Mouse (Mus musculus) kidney, embryonic 15.5 days (tissue): ENCODE measurements around the gene Gm8127. TPM values are rescaled to one million over a fixed set of nuclear protein-coding genes. Genes with fewer than 3 reads are reported as not detected.
"Not testable (repeated sequence)": the region's sequence is repeated elsewhere in the genome, so short reads cannot be mapped to it uniquely, and the experiment has no call there.

Experiments used
- ATAC-seq: fragments of 200-750 bp; cut with Nextera tagmentation; replicated peaks from 2 replicates; pipeline ENCODE4 v1.8.0; 2017; ENCODE audit warnings: moderate TSS enrichment; ENCODE audit not compliant: low FRiP score
- H3K27ac ChIP-seq: fragments of 300-500 bp; sonication (generic); 2 replicates; pipeline ENCODE4 v1.5.1; 2015; ENCODE audit warnings: mild to moderate bottlenecking, inconsistent platforms
- H3K27me3 ChIP-seq: fragments of 300-500 bp; sonication (generic); 2 replicates; pipeline ENCODE4 v1.6.1; 2015; ENCODE audit warnings: inconsistent platforms
- H3K36me3 ChIP-seq: fragments of 300-500 bp; sonication (generic); 2 replicates; pipeline ENCODE4 v1.6.1; 2015; ENCODE audit warnings: inconsistent platforms
- H3K4me1 ChIP-seq: fragments of 300-500 bp; sonication (generic); 2 replicates; pipeline ENCODE4 v1.6.1; 2015; ENCODE audit warnings: inconsistent platforms
- H3K4me2 ChIP-seq: fragments of 300-500 bp; sonication (generic); 2 replicates; pipeline ENCODE4 v1.6.1; 2015; ENCODE audit warnings: moderate library complexity, mild to moderate bottlenecking, inconsistent platforms
- H3K4me3 ChIP-seq: fragments of 300-500 bp; sonication (generic); replicated peaks from 2 replicates; pipeline ENCODE4 v1.5.1; 2015; ENCODE audit warnings: mild to moderate bottlenecking, inconsistent platforms
- H3K9ac ChIP-seq: fragments of 300-500 bp; sonication (generic); 2 replicates; pipeline ENCODE4 v1.6.1; 2015; ENCODE audit warnings: mild to moderate bottlenecking, inconsistent platforms
- H3K9me3 ChIP-seq: fragments of 300-500 bp; sonication (generic); replicated peaks from 2 replicates; pipeline ENCODE4 v1.6.1; 2016; ENCODE audit warnings: inconsistent platforms
- WGBS: fragments of 180-500 bp; shearing (Covaris S2); methylation state at CpG from one replicate; pipeline ENCODE4 v1.1.7; 2015; ENCODE audit warnings: mixed read lengths; 5-methylcytosine and 5-hydroxymethylcytosine counted together
- polyA plus RNA-seq: library from polyadenylated mRNA; unstranded; fragments of >200 nt; fragmentation: Nextera tagmentation; extraction: Ambion mirVana; gene quantifications from 2 replicates; pipeline ENCODE4 v1.2.1, GENCODE M21; 2015

Gm8127 gene
- not detected in 2 replicates for polyA plus RNA-seq

DNA sequence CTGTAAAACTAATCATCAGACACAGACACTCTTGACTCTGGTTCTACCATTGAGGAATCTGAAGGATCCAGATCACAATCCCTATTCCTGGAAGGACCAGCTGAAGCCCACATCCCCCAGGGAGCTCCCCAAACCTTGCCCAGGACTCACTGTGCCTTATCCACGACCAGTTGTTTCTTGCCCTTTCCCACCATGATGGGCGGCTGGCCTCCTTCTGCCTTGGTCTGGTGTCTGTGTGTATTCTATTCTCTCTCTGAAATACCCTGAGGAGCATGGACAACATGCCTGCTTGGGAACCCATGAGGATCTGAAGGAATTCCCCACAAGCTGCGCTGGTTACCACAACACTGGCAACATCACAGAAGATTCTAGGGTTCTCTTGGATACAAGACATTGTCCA, at the start of gene Gm8127:
Gene Gm8127 (minus strand): TSS at position 330 of the 400 bp plus-strand sequence.
- not testable (repeated sequence) for H3K27ac ChIP-seq, H3K4me1 ChIP-seq, H3K9me3 ChIP-seq, H3K9ac ChIP-seq, H3K36me3 ChIP-seq, ATAC-seq, H3K4me3 ChIP-seq, H3K27me3 ChIP-seq, H3K4me2 ChIP-seq
- WGBS, result 74% methylated on average over 3 of the region's 3 CpGs

DNA sequence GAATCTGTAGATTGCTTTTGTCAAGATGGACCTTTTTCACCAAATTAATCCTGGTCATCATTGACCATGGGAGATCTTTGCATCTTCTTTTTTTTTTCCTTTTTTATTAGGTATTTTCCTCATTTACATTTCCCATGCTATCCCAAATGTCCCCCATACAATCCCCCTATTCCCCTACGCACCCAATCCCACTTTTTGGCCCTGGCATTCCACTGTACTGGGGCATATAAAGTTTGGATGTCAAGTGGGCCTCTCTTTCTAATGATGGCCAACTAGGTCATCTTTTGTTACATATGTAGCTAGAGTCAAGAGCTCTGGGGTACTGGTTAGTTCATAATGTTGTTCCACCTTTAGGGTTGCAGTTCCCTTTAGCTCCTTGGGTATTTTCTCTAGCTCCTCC, 44.0 kb upstream of the Gm8127 start:
- H3K9ac ChIP-seq, H3K9me3 ChIP-seq, H3K4me2 ChIP-seq, ATAC-seq, H3K36me3 ChIP-seq, H3K27me3 ChIP-seq, H3K4me1 ChIP-seq, H3K4me3 ChIP-seq, H3K27ac ChIP-seq: not testable (repeated sequence)
- 80% methylated on average over 1 of the region's 1 CpGs for WGBS

DNA sequence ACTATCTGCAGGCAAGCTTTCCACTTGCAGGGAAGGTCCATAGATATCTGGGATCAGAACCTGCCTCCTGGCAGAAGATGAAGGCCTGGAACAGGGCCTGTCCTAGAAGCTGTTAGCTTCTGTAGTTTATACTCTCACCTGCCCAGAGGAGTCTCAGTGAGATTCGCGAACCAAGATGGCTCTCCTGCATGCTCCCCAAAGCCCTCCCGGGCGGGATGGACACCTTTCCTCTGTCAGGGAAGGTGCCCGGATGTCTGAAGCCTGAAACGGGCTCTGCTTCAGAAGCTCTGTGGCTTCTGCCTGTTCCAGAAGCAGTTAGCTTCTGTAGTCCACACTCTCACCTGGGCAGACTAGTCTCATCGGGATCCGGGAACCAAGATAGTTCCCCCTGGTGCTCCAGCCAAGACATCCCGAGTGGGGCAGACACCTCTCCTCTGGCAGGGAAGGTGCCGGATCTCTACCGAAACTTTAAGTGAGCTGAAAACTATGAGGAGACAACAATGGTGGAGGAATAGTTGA, 37.8 kb upstream of the Gm8127 start:
- H3K4me1 ChIP-seq, H3K36me3 ChIP-seq, H3K9me3 ChIP-seq, H3K27ac ChIP-seq, H3K9ac ChIP-seq, H3K4me3 ChIP-seq, ATAC-seq, H3K4me2 ChIP-seq, H3K27me3 ChIP-seq: not testable (repeated sequence)
- WGBS, result 93% methylated on average over 11 of the region's 11 CpGs

DNA sequence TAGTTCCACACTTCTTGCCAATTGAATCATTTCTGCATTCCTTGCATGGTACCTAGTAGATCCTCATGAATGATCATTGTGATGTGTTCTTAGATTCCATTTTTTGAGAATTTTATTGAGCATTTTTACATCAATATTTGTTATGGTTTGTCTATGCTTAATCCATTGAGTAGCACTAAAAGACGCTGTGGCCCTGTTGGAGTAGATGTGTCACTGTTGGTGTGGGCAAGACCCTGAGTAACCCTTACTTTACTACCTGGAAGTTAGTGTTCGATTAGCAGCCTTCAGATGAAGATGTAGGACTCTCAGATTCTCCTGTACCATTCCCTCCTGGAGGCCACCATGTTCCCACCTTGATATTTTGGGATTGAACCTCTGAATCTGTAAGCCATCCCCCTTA, 35.0 kb upstream of the Gm8127 start:
- not testable (repeated sequence) for H3K4me3 ChIP-seq, H3K4me1 ChIP-seq, H3K4me2 ChIP-seq, H3K9ac ChIP-seq, H3K36me3 ChIP-seq, H3K27ac ChIP-seq, H3K9me3 ChIP-seq, ATAC-seq, H3K27me3 ChIP-seq
- WGBS, result 69% methylated on average over 2 of the region's 2 CpGs

DNA sequence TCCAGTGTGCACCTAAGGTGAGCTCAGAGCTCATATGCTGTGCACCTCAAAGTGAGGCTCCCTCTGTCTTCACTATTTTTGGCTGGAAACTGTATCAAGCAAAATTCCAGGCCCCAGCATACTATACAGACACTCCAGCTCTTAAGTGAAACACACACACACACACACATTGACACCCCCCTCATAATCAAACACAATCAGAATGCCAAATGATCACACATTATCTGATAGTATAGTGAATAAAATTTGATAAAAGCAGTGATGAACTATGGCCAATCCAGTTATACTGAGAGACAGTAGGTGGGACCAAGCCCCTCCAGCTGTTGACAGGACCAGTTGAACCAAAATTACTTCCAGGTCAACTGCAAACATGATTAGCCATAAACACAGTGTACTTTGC, 25.9 kb upstream of the Gm8127 start:
- H3K4me1 ChIP-seq, H3K27me3 ChIP-seq, H3K27ac ChIP-seq, H3K36me3 ChIP-seq, H3K9me3 ChIP-seq, ATAC-seq, H3K9ac ChIP-seq, H3K4me2 ChIP-seq, H3K4me3 ChIP-seq: not testable (repeated sequence)

DNA sequence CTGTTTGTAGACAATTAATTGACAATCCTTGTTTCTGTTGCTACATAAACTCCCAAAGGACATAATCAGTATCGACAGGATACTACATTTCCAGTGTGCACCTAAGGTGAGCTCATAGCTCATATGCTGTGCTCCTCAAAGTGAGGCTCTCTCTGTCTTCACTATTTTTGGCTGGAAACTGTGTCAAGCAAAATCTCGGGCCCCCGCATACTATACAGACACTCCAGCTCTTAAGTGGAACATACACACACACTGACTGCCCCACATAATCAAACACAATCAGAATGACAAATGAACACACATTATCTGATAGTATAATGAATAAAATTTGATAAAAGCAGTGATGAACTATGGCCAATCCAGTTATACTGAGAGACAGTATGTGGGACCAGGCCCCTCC, 15.0 kb downstream of the Gm8127 start:
- H3K36me3 ChIP-seq, H3K4me2 ChIP-seq, H3K4me3 ChIP-seq, H3K27ac ChIP-seq, H3K9ac ChIP-seq, H3K9me3 ChIP-seq, H3K27me3 ChIP-seq, ATAC-seq, H3K4me1 ChIP-seq: not testable (repeated sequence)
- 93% methylated on average over 3 of the region's 3 CpGs for WGBS

DNA sequence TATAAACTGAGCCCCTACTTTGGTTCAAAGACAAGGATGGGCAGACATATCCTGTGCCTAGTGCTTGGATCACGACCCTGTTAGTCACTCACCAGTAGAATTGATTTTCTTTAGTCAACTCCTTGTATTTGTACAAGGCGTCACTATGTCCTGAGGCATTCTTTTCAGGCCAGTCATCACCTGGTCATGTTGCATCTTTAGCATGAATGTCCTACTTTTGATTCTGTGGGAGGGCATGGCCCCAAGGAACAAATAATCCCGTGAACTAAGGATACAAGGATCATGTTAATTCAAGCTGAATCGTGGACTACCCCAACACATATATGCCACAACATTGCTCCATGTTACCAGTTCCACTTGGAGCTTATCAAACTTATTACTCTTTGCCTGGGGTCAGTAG, 15.5 kb downstream of the Gm8127 start:
- not testable (repeated sequence) for H3K36me3 ChIP-seq, ATAC-seq, H3K4me1 ChIP-seq, H3K9ac ChIP-seq, H3K4me2 ChIP-seq, H3K27me3 ChIP-seq, H3K4me3 ChIP-seq, H3K9me3 ChIP-seq, H3K27ac ChIP-seq
- 80% methylated on average over 4 of the region's 4 CpGs for WGBS

DNA sequence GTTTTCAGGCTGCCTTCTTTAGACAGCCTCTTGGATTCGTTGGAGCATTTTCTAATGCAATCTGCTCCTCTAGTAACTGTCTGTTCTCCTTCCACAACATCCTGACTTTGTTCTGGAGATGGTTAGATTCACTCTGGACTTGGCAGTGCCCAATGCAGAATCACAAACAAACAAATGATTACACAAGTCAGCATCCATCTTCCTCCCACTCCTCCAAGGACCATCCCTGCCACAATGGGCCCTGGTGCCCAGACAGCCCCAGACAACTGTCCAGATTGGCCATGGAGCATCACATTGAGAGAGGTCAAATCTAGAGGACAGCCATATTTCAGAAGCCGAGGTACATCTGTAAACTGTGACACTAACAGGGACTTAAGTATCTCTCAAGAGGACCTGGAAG, 16.2 kb downstream of the Gm8127 start:
- ATAC-seq, H3K27me3 ChIP-seq, H3K9me3 ChIP-seq, H3K36me3 ChIP-seq, H3K9ac ChIP-seq, H3K4me1 ChIP-seq, H3K4me3 ChIP-seq, H3K27ac ChIP-seq, H3K4me2 ChIP-seq: not testable (repeated sequence)
- WGBS, result 68% methylated on average over 2 of the region's 2 CpGs

DNA sequence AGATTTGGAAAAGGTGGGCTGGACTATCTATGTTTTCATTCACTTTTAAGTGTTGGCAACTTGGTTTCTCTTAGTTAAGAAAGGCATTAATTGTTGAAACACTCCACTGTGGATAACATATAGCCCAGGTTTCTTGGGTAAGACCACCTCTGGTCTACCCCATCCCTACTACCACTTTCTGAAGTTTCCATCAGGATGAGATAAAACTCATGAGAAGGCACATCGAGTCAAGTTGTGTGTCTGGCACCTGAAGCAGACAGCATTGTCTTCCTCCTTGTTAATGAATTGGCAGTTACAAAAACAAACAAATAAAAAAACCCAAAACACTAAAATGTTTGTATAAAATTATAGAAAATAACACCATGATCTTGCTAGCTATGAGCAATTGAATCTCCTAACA, 17.9 kb downstream of the Gm8127 start:
- not testable (repeated sequence) for H3K9me3 ChIP-seq, H3K4me1 ChIP-seq, H3K27ac ChIP-seq, ATAC-seq, H3K36me3 ChIP-seq, H3K27me3 ChIP-seq, H3K4me2 ChIP-seq, H3K4me3 ChIP-seq, H3K9ac ChIP-seq
- 93% methylated on average over 1 of the region's 1 CpGs for WGBS

DNA sequence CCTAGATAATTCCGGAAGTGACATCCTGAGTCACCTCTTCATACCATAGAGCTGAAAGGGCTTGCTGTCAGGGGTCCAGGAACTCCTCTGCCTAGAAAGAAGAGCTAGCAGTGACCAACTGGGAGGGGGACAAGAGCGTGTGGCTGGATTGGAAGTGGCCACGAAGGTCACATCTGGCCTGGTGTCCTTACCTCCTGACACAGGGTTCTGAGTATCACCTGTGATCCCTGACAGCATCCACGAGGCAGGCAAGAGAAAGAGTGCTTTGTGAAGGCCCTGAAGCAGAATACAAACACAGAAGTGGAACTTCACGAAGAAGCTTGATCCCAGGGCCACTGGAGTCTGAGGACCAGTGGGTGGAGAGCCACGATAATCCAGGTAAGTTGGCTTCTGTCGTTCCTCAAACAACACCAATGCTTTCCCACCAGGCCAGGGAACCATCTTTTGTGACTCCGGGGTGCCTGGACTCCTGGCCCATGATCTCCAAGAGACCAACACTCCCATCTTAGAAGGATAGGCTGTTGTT, 18.6 kb downstream of the Gm8127 start, which contains the start of gene Gm9732:
Gene Gm9732 (plus strand): TSS at position 51 of the 526 bp plus-strand sequence.
- not testable (repeated sequence) for H3K27ac ChIP-seq, H3K4me1 ChIP-seq, H3K27me3 ChIP-seq, H3K9ac ChIP-seq, H3K36me3 ChIP-seq, H3K4me3 ChIP-seq, H3K4me2 ChIP-seq, H3K9me3 ChIP-seq, ATAC-seq
- 89% methylated on average over 8 of the region's 8 CpGs for WGBS

DNA sequence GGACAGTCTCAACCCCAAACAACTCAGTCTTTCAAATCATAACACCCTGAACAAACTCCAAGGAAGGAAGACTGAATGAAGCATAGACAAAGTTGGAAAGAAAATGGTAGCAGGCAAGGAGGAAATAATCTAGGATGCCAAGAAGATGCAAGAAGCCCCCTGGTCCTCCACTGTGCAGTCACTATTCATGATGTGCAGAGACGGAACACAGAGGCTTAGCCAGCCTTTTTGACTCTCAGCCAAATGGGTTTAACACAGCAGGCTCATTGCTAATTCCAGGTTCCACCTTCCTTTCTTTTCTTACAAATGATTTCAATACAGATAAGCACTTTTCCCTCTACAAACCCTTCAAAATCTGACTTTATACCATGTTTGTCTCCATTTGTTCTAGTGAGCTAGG, 20.5 kb downstream of the Gm8127 start:
- not testable (repeated sequence) for H3K9ac ChIP-seq, ATAC-seq, H3K4me3 ChIP-seq, H3K27ac ChIP-seq, H3K36me3 ChIP-seq, H3K4me1 ChIP-seq, H3K27me3 ChIP-seq, H3K4me2 ChIP-seq, H3K9me3 ChIP-seq
- WGBS, result 91% methylated on average over 1 of the region's 1 CpGs

DNA sequence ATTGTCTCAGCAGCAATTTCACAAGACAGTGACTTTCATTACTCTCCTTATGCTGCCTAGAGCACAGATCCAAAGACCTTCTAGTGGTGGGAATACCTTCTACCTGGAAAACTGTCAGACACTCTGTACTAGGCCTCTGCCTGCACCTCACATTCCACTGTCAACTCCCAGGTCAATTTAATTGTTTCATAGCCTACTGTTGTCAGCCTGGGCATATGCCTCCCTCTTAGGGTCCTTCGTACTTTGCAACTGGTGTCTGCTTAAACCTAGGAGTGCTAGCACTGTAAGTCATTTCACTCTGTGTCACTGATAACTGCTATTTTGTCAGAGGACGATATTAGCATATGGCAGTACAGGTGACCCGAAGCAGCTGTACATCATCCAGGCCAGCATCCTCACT, 24.4 kb downstream of the Gm8127 start:
- not testable (repeated sequence) for H3K4me2 ChIP-seq, H3K4me3 ChIP-seq, H3K36me3 ChIP-seq, ATAC-seq, H3K27ac ChIP-seq, H3K9me3 ChIP-seq, H3K4me1 ChIP-seq, H3K27me3 ChIP-seq, H3K9ac ChIP-seq
- WGBS, result 81% methylated on average over 3 of the region's 3 CpGs

DNA sequence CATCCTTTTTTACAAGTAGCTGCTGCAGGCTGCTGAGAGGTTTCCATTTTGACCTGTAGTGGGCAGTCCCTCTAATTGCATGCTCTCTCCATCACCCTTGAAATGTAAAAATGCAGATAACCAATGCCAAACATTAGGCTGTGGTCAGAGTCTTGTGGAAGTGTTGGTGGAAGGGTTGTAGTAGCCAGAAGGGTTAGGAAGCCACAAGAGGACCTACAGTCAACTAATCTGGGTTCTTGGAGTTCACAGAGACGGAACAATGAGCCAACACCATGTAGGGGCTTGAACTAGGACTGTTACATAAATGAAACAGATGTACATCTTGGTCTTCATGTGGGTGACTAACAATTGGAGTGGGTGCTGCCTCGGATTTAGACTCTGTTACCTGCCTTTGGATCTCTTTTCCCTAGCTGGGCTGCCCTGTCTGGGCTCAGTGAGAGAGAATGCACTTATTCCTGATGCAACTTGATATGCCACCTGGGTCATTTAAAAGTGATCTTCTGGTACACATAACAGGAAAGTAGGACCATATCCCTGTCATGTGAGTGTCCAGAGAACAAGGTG, 25.0 kb downstream of the Gm8127 start:
- H3K4me1 ChIP-seq, H3K27ac ChIP-seq, H3K9ac ChIP-seq, H3K4me2 ChIP-seq, H3K36me3 ChIP-seq, H3K4me3 ChIP-seq, H3K27me3 ChIP-seq, H3K9me3 ChIP-seq, ATAC-seq: not testable (repeated sequence)
- 62% methylated on average over 2 of the region's 2 CpGs for WGBS
